ENCODE assay signal across 22 mouse cellular contexts in the genomic region with DNA sequence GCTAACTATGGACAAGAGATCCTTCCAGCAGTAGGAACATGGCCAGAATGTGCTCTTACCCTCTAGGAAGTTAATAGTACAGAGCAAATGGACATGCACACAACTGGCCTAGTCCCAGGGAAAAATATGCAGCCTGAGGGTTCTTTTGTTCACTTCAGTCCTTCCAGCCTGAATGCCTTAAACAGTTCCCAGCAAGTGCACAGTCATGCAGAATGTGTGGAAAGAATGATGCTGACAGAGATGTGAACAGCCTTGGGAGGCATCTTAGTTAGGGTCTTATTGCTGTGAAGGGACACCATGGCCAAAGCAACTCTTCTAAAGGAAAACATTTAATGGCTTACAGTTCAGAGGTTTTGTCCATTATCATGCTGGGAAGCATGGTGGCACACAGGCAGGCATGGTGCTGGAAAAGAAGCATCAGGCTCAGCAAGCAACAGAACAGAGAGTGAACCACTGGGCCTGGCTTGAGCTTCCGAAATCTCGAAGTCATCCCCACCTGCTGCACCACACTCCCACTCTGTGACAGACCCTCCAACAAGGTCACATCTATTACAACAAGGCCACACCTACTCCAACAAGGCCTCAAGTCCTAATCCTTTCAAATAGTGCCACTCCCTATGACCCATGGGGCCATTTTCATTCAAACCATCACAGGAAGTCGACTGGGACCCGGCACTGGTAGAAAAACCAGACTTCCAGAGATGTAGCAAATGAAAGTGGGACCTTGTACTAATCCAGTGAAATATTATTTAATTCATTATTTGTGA.
"Had no signal": no experiment of that assay in that cellular context is flagged by ENCODE, and none has a peak within 500 bp of the region (broad histone marks: within the 10 kb centered on the region; RNA-seq: fewer than 3 reads in every experiment).

No protein-coding gene starts in this region.

- H3K9ac ChIP-seq: limb, embryonic 13.5 days; liver, embryonic 12.5 days; liver, embryonic 15.5 days; lung, embryonic 15.5 days; midbrain, embryonic 12.5 days; midbrain, embryonic 15.5 days; neural tube, embryonic 12.5 days; neural tube, embryonic 15.5 days; stomach, embryonic 15.5 days had no signal

- H3K27ac ChIP-seq: kidney, postnatal 0 days; left cerebral cortex, adult 2 months; limb, embryonic 10.5 days; limb, embryonic 13.5 days; liver, embryonic 12.5 days; liver, embryonic 15.5 days; lung, embryonic 15.5 days; midbrain, embryonic 12.5 days; midbrain, embryonic 15.5 days; neural tube, embryonic 12.5 days; neural tube, embryonic 15.5 days; stomach, embryonic 15.5 days had no signal

- DNase-seq: layer of hippocampus, postnatal 36 days; liver; lung, adult 18-20 months; lung, postnatal 10 days; lung, postnatal 4 days; right cerebral cortex, adult 18-20 months; right cerebral cortex, postnatal 14 days; right cerebral cortex, postnatal 4 days; thymus, adult 18-20 months; thymus, postnatal 36 days had no signal

- H3K4me3 ChIP-seq: left cerebral cortex, adult 2 months; limb, embryonic 10.5 days; limb, embryonic 13.5 days; liver, embryonic 12.5 days; liver, embryonic 15.5 days; lung, embryonic 15.5 days; midbrain, embryonic 12.5 days; midbrain, embryonic 15.5 days; neural tube, embryonic 12.5 days; neural tube, embryonic 15.5 days; stomach, embryonic 15.5 days had no signal

- H3K27me3 ChIP-seq: limb, embryonic 13.5 days; liver, embryonic 12.5 days; liver, embryonic 15.5 days; lung, embryonic 15.5 days; midbrain, embryonic 12.5 days; midbrain, embryonic 15.5 days; neural tube, embryonic 12.5 days; neural tube, embryonic 15.5 days; stomach, embryonic 15.5 days had no signal

- H3K4me2 ChIP-seq: limb, embryonic 13.5 days; liver, embryonic 12.5 days; liver, embryonic 15.5 days; lung, embryonic 15.5 days; midbrain, embryonic 12.5 days; midbrain, embryonic 15.5 days; neural tube, embryonic 12.5 days; neural tube, embryonic 15.5 days; stomach, embryonic 15.5 days had no signal

- H3K36me3 ChIP-seq: limb, embryonic 10.5 days; limb, embryonic 13.5 days; liver, embryonic 12.5 days; liver, embryonic 15.5 days; lung, embryonic 15.5 days; midbrain, embryonic 12.5 days; midbrain, embryonic 15.5 days; neural tube, embryonic 12.5 days; neural tube, embryonic 15.5 days; stomach, embryonic 15.5 days had no signal

- ATAC-seq: liver, embryonic 12.5 days; midbrain, embryonic 15.5 days had no signal

- H3K9me3 ChIP-seq: limb, embryonic 10.5 days; limb, embryonic 13.5 days; liver, embryonic 12.5 days; liver, embryonic 15.5 days; lung, embryonic 15.5 days; midbrain, embryonic 12.5 days; midbrain, embryonic 15.5 days; neural tube, embryonic 12.5 days; neural tube, embryonic 15.5 days; stomach, embryonic 15.5 days had no signal

- H3K4me1 ChIP-seq: limb, embryonic 10.5 days; liver, embryonic 12.5 days; liver, embryonic 15.5 days; lung, embryonic 15.5 days; midbrain, embryonic 12.5 days; midbrain, embryonic 15.5 days; neural tube, embryonic 12.5 days; neural tube, embryonic 15.5 days; stomach, embryonic 15.5 days had no signal
